ENCODE assay signal across 22 mouse cellular contexts in the genomic region with DNA sequence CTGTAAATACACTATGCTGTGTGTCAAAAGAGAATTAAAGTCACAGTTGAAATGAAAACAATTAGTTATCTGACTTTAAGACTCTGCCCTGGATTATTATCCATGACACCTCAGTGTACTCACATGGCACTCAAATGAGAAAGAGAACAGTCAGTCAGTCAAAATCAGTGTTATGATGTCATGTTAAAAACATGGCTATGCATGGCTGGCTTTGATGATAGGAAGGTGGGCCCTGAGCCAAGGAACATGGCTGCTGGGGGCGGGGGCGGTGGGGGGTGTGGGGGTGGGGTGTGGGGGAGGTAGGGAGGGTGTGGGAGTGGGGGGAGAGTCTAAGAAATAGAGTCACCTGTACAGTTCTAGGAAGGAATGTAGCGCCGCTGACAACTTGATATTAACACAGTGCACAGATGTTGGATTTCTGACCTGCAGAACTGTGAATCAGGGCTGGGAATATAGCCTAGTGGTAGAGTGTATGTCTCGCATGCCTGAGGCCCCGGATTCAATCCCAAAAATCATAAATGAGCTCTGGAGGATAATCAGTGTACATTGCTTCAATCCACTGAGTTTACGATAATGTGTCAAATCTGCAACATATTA.
"Had no signal": no experiment of that assay in that cellular context is flagged by ENCODE, and none has a peak within 500 bp of the region (broad histone marks: within the 10 kb centered on the region; RNA-seq: fewer than 3 reads in every experiment).

No protein-coding gene starts in this region.

- H3K4me1 ChIP-seq: midbrain, embryonic 12.5 days; midbrain, embryonic 15.5 days; neural tube, embryonic 12.5 days; neural tube, embryonic 15.5 days had no signal

- H3K9ac ChIP-seq: limb, embryonic 15.5 days; liver, embryonic 14.5 days; liver, postnatal 0 days; lung, embryonic 14.5 days; midbrain, embryonic 12.5 days; midbrain, embryonic 15.5 days; neural tube, embryonic 12.5 days; neural tube, embryonic 15.5 days had no signal

- H3K4me2 ChIP-seq: limb, embryonic 15.5 days; liver, embryonic 11.5 days; lung, embryonic 14.5 days; midbrain, embryonic 12.5 days; midbrain, embryonic 15.5 days; neural tube, embryonic 12.5 days; neural tube, embryonic 15.5 days had no signal

- ATAC-seq: liver, postnatal 0 days; lung, postnatal 0 days; midbrain, embryonic 15.5 days had no signal

- H3K9me3 ChIP-seq: limb, embryonic 15.5 days; midbrain, embryonic 12.5 days; midbrain, embryonic 15.5 days; neural tube, embryonic 12.5 days; neural tube, embryonic 15.5 days had no signal

- H3K27ac ChIP-seq: limb, embryonic 15.5 days; liver, embryonic 14.5 days; macrophage; midbrain, embryonic 12.5 days; midbrain, embryonic 15.5 days; neural tube, embryonic 12.5 days; neural tube, embryonic 15.5 days; stomach, postnatal 0 days had no signal

- H3K27me3 ChIP-seq: limb, embryonic 15.5 days; midbrain, embryonic 12.5 days; midbrain, embryonic 15.5 days; neural tube, embryonic 12.5 days; neural tube, embryonic 15.5 days had no signal

- DNase-seq: kidney, adult 9 months; kidney, postnatal 10 days; kidney, postnatal 4 days; left cerebral cortex, postnatal 4 days; liver, postnatal 0 days; lung, embryonic 14.5 days; right cerebral cortex, adult 18-20 months; right cerebral cortex, postnatal 14 days; right cerebral cortex, postnatal 4 days; thymus, adult 2 months; thymus, postnatal 14 days; thymus, postnatal 4 days had no signal

- H3K4me3 ChIP-seq: limb, embryonic 15.5 days; midbrain, embryonic 12.5 days; midbrain, embryonic 15.5 days; neural tube, embryonic 12.5 days; neural tube, embryonic 15.5 days had no signal

- H3K36me3 ChIP-seq: limb, embryonic 15.5 days; midbrain, embryonic 12.5 days; midbrain, embryonic 15.5 days; neural tube, embryonic 12.5 days; neural tube, embryonic 15.5 days had no signal
